Mouse (Mus musculus): ENCODE results near the gene Npb. TPM values are rescaled to one million over a fixed set of nuclear protein-coding genes. Genes with fewer than 3 reads are reported as not detected.
"Not testable (repeated sequence)": the region's sequence is repeated elsewhere in the genome, so short reads cannot be mapped to it uniquely, and the experiment has no call there.

The Npb gene
- polyA plus RNA-seq (2015; fragmentation: Nextera tagmentation; extraction: Ambion mirVana) = 20.4 and 20.9 TPM in 2 replicates

DNA sequence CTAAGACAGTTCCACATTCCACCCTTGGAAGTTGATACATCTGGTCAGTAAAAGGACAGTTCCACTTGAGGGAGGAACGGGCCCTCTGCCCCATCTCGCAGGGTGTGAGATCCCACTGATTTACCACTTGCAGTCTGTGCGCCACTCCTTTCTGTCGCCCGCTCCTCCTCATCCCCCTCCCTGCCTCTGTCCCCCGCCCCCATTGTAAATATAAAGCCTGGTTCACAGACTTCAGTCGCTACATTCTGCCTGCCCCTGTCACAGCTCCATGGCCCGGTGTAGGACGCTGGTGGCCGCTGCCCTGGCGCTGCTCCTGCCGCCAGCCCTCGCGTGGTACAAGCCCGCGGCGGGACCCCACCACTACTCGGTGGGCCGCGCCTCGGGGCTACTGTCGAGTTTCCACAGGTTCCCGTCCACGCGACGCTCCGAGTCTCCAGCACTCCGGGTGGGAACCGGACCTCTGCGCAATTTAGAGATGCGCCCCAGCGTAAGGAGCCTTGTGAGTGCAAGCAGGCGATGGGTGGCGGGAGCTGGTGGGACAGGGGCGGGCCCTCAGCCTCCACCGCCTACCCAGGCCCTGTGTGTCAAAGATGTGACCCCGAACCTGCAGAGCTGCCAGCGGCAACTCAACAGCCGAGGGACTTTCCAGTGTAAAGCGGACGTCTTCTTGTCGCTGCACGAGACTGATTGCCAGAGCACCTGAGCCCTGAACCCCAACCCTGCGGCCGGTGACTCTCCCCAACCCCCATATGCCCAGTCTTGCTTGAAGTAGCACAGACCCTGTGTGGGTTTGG is at the start of gene Npb:
Gene Npb, plus strand, starts transcription at position 237 of the 794 bp plus-strand sequence.
- 5% methylated on average over 44 of the region's 45 CpGs for WGBS
- no peak for TF ChIP-seq EP300 (optimal IDR thresholded peaks at IDR 0.05)
- TF ChIP-seq CTCF (IDR thresholded peaks at IDR 0.05; ENCODE audit: low read depth) = no peak
- peak; percentile 18 for ATAC-seq (ENCODE audit: low FRiP score, low TSS enrichment)
- H3K27me3 ChIP-seq (ENCODE audit: control insufficient read depth, insufficient read depth, low read length) = no peaks in the 10 kb centered on the region
- H3K36me3 ChIP-seq (ENCODE audit: control insufficient read depth, insufficient read depth, low read length) = peaks cover 12% of the 10 kb centered on the region
- H3K9me3 ChIP-seq (ENCODE audit: control insufficient read depth, low read length) = no peaks in the 10 kb centered on the region
- H3K4me1 ChIP-seq (replicated peaks; ENCODE audit: control insufficient read depth, insufficient read depth) = peaks cover 3% of the 10 kb centered on the region; the same call in 1 of the 2 replicates
- H3K4me2 ChIP-seq (replicated peaks; ENCODE audit: low read depth) = peak within 1 kb of the TSS; percentile 63
- peak within 1 kb of the TSS; percentile 27; the same call in 1 of the 2 replicates for H3K4me3 ChIP-seq (ENCODE audit: low read depth, low read length)
- peak; percentile 61 for DNase-seq (ENCODE audit: low spot score)
- no peak within 1 kb of the TSS for H3K27ac ChIP-seq (replicated peaks)
- peak within 1 kb of the TSS; percentile 55 for H3K9ac ChIP-seq (ENCODE audit: low read length)

DNA sequence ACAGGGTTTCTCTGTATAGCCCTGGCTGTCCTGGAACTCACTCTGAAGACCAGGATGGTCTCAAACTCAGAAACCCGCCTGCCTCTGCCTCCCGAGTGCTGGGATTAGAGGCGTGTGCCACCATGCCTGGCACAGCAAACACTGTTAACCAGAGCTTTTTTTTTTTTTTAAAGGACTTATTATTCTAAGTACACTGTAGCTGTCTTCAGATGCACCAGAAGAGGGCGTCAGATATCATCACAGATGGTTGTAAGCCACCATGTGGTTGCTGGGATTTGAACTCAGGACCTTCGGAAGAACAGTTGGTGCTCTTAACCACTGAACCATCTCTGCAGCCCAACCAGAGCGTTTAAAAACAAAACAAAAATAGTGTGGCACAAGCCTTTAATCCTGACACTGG is 49.4 kb upstream of the Npb start:
- H3K27ac ChIP-seq (replicated peaks); H3K27me3 ChIP-seq (ENCODE audit: control insufficient read depth, insufficient read depth, low read length); H3K4me2 ChIP-seq (replicated peaks; ENCODE audit: low read depth); H3K9ac ChIP-seq (ENCODE audit: low read length); H3K4me1 ChIP-seq (replicated peaks; ENCODE audit: control insufficient read depth, insufficient read depth); H3K9me3 ChIP-seq (ENCODE audit: control insufficient read depth, low read length); DNase-seq (ENCODE audit: low spot score); H3K4me3 ChIP-seq (ENCODE audit: low read depth, low read length); ATAC-seq (ENCODE audit: low FRiP score, low TSS enrichment): not testable (repeated sequence)
- 80% methylated on average over 6 of the region's 6 CpGs for WGBS
- H3K36me3 ChIP-seq (ENCODE audit: control insufficient read depth, insufficient read depth, low read length) = peaks cover 42% of the 10 kb centered on the region
- TF ChIP-seq CTCF (IDR thresholded peaks at IDR 0.05; ENCODE audit: low read depth) = peak; percentile 17; the same call in 1 of the 2 replicates

DNA sequence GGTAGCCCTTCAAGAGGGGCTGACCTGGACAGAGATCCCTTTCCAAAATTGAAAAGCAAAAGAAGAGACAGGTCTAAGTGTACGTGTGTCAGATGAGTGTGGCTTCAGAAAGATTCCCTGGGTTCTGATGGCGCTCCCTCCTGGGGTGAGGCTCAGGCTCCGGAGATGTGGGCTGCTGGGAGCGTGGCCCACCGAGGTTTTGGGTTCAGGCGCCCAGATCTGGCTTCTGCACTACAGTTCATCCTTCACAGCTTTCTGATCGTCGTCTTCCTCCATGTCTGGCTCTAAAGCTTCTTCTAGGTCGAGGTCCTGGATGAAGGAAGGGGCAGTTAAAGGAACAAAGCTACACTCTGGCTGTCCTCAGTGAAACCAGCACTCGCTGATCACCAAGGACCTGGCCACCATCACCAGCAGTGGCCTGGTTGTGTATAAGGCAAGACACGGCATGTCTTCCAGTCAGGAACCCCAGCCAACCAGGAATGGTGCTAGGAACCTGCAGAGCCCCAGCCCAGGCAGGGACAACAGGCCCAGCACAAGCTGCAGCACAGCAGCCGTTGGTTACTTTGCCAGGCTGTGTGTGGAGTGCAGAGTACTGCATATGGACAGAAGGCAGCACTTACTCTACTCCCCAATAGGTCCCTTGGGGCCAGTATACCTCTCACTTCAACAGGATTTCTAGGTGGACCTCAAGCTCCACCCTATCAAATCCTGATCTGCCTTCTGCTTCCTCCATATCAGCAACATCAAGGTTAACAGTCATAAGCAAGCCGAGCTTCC is 47.1 kb upstream of the Npb start:
- Histone ChIP-seq H3K36me3 (ENCODE audit: control insufficient read depth, insufficient read depth, low read length) (peaks cover 54% of the 10 kb centered on the region), H3K27ac (replicated peaks) (no peak overlapping the region), H3K4me3 (ENCODE audit: low read depth, low read length) (no peak overlapping the region), H3K9me3 (ENCODE audit: control insufficient read depth, low read length) (no peaks in the 10 kb centered on the region), H3K4me1 (replicated peaks; ENCODE audit: control insufficient read depth, insufficient read depth) (no peaks in the 10 kb centered on the region), H3K27me3 (ENCODE audit: control insufficient read depth, insufficient read depth, low read length) (no peaks in the 10 kb centered on the region), H3K4me2 (replicated peaks; ENCODE audit: low read depth) (no peak overlapping the region), H3K9ac (ENCODE audit: low read length) (no peak overlapping the region)
- WGBS = 90% methylated on average over 13 of the region's 13 CpGs
- ATAC-seq (ENCODE audit: low FRiP score, low TSS enrichment) (no peak), DNase-seq (ENCODE audit: low spot score) (no peak)
- TF ChIP-seq EP300 (optimal IDR thresholded peaks at IDR 0.05) = no peak
- TF ChIP-seq CTCF (IDR thresholded peaks at IDR 0.05; ENCODE audit: low read depth) = no peak

DNA sequence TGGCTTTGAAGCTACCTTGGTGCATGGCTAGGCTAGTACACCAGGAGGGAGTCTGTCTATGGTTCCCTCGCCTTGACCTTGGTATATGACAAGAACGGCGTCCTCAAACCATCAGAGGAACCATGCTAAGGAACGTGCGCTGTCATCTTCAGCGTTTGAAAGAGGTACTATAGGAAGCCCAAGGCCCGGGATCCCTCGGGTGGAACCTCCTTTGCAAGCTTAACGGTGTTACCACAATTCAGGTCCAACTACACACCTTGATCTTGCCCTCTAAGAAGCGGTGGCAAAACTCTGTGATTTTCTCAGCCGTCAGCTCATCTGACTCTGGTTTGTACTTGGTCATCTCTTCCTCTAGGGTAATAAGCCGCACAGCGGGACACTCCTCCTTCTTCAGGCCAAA is 45.3 kb upstream of the Npb start:
- no peak for TF ChIP-seq EP300 (optimal IDR thresholded peaks at IDR 0.05)
- no peak for TF ChIP-seq CTCF (IDR thresholded peaks at IDR 0.05; ENCODE audit: low read depth)
- no peaks in the 10 kb centered on the region for H3K9me3 ChIP-seq (ENCODE audit: control insufficient read depth, low read length)
- no peaks in the 10 kb centered on the region for H3K4me1 ChIP-seq (replicated peaks; ENCODE audit: control insufficient read depth, insufficient read depth)
- H3K27ac ChIP-seq (replicated peaks) = no peak overlapping the region
- H3K27me3 ChIP-seq (ENCODE audit: control insufficient read depth, insufficient read depth, low read length) = no peaks in the 10 kb centered on the region
- H3K4me2 ChIP-seq (replicated peaks; ENCODE audit: low read depth) = no peak overlapping the region
- DNase-seq (ENCODE audit: low spot score) (no peak), ATAC-seq (ENCODE audit: low FRiP score, low TSS enrichment) (no peak)
- H3K4me3 ChIP-seq (ENCODE audit: low read depth, low read length) = no peak overlapping the region
- H3K36me3 ChIP-seq (ENCODE audit: control insufficient read depth, insufficient read depth, low read length) = peaks cover 68% of the 10 kb centered on the region
- no peak overlapping the region for H3K9ac ChIP-seq (ENCODE audit: low read length)
- WGBS = 94% methylated on average over 13 of the region's 13 CpGs

DNA sequence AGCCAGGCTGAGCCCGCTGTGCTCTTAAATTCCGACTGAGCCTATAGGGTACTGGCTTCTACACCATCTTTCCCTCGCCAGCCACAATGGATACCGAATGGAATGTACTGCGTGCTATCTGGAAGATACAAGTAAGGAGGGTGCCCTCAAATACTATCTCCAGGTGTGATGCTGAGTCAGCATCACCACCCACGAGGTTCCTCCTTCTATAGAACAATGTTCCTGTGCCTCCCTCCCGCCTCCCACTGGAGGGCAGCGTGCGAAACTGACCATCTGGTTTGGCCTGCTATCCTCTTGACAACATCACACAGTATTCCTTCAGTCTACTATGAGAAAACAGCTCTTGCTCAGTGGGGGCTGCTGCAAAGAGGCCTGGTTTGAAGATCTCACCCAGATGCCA is 43.2 kb upstream of the Npb start:
- Histone ChIP-seq H3K36me3 (ENCODE audit: control insufficient read depth, insufficient read depth, low read length) (peaks cover 68% of the 10 kb centered on the region), H3K9ac (ENCODE audit: low read length) (no peak overlapping the region), H3K9me3 (ENCODE audit: control insufficient read depth, low read length) (no peaks in the 10 kb centered on the region), H3K27ac (replicated peaks) (no peak overlapping the region), H3K4me1 (replicated peaks; ENCODE audit: control insufficient read depth, insufficient read depth) (no peaks in the 10 kb centered on the region), H3K4me2 (replicated peaks; ENCODE audit: low read depth) (no peak overlapping the region), H3K4me3 (ENCODE audit: low read depth, low read length) (no peak overlapping the region), H3K27me3 (ENCODE audit: control insufficient read depth, insufficient read depth, low read length) (no peaks in the 10 kb centered on the region)
- TF ChIP-seq CTCF (IDR thresholded peaks at IDR 0.05; ENCODE audit: low read depth) = peak; percentile 26; the same call in 1 of the 2 replicates
- no peak for TF ChIP-seq EP300 (optimal IDR thresholded peaks at IDR 0.05)
- WGBS = 75% methylated on average over 9 of the region's 9 CpGs
- DNase-seq (ENCODE audit: low spot score) (no peak), ATAC-seq (ENCODE audit: low FRiP score, low TSS enrichment) (no peak)

Measured in stomach, postnatal 0 days (tissue).